Mouse (Mus musculus) liver, embryonic 12.5 days (tissue): Measurements from ENCODE around the gene Nup37. TPM values are rescaled to one million over a fixed set of nuclear protein-coding genes. Genes with fewer than 3 reads are reported as not detected.

Experiments
- ATAC-seq: fragments of 200-750 bp; cut with Nextera tagmentation; 2 replicates; pipeline ENCODE4 v1.8.0; 2017; ENCODE audit warnings: moderate number of reproducible peaks, mild to moderate bottlenecking, moderate library complexity
- H3K27ac ChIP-seq: fragments of 300-500 bp; sonication (generic); 2 replicates; pipeline ENCODE4 v1.5.1; 2016; ENCODE audit warnings: mild to moderate bottlenecking
- H3K27me3 ChIP-seq: fragments of 300-500 bp; sonication (generic); replicated peaks from 2 replicates; pipeline ENCODE4 v1.6.1; 2016; ENCODE audit warnings: mild to moderate bottlenecking, moderate library complexity
- H3K36me3 ChIP-seq: fragments of 300-500 bp; sonication (generic); 2 replicates; pipeline ENCODE4 v1.6.1; 2016; ENCODE audit warnings: mild to moderate bottlenecking, moderate library complexity
- H3K4me1 ChIP-seq: fragments of 300-500 bp; sonication (generic); 2 replicates; pipeline ENCODE4 v1.6.1; 2016
- H3K4me2 ChIP-seq: fragments of 300-500 bp; sonication (generic); 2 replicates; pipeline ENCODE4 v1.6.1; 2016; ENCODE audit warnings: mild to moderate bottlenecking, moderate library complexity
- H3K4me3 ChIP-seq: fragments of 300-500 bp; sonication (generic); 2 replicates; pipeline ENCODE4 v1.5.1; 2016; ENCODE audit warnings: mild to moderate bottlenecking, moderate library complexity
- H3K9ac ChIP-seq: fragments of 300-500 bp; sonication (generic); 2 replicates; pipeline ENCODE4 v1.6.1; 2016; ENCODE audit warnings: mild to moderate bottlenecking, moderate library complexity
- H3K9me3 ChIP-seq: fragments of 300-500 bp; sonication (generic); replicated peaks from 2 replicates; pipeline ENCODE4 v1.6.1; 2016; ENCODE audit warnings: mild to moderate bottlenecking, moderate library complexity
- WGBS: fragments of 180-500 bp; shearing (Covaris S2); methylation state at CpG from one replicate; pipeline ENCODE4 v1.1.7; 2016; ENCODE audit not compliant: insufficient replicate concordance; 5-methylcytosine and 5-hydroxymethylcytosine counted together
- polyA plus RNA-seq: library from polyadenylated mRNA; unstranded; fragments of >200 nt; fragmentation: Nextera tagmentation; extraction: Ambion mirVana; gene quantifications from 2 replicates; pipeline ENCODE4 v1.2.1, GENCODE M21; 2016

Gene Nup37
- 65.6 and 67.5 TPM in 2 replicates for polyA plus RNA-seq

DNA sequence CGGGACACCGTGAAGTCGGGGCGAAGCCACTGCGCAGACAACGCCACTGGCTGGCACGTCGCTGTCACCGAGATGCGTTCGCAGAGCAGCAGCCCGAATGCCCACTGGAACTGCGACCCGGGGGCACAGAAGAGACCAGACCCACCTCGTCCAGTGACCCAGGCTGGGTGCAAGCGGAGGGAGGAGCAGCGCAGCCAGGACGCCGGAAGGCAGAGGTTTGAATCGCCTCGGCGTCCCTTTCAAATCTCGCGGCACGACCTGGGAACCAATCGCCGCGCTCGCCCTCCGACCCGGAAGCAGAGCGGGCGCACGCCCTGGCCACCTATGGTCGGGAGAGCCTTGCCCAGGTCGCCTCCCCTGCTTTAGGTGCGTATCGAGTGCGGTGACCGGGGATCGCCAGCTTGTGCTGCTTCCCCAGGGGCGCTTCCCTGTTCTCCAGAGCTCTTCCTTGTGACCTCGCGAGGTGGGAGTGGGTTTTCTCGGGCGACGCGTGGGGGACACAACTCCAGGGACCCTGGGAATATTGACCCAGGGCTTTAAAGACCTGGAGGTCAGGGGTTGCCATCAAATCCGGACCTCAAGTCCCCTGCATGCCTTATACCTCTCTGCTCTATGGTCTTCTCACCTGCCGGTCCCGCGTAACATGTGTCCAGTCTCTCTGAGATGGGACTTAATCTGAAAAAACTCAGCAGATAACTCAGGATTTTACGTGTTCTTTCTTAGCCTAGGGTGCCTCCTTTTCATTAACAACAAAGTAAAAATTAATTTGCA, at the start of gene Nup37, which contains the start of gene Parpbp:
Nup37 (plus strand) TSS at position 286 of the 771 bp plus-strand sequence.
Parpbp (minus strand) TSS at position 235 of the 771 bp plus-strand sequence.
- Histone ChIP-seq H3K9ac (peak within 1 kb of the TSS; percentile 86), H3K4me3 (peak within 1 kb of the TSS; percentile 84), H3K27me3 (no peaks in the 10 kb centered on the region), H3K36me3 (peaks cover 50% of the 10 kb centered on the region), H3K4me1 (peaks cover 29% of the 10 kb centered on the region), H3K9me3 (no peaks in the 10 kb centered on the region), H3K4me2 (peak within 1 kb of the TSS; percentile 80), H3K27ac (peak within 1 kb of the TSS; percentile 83)
- ATAC-seq: peak; percentile 99
- WGBS: under 1% methylated on average over 53 of the region's 53 CpGs

DNA sequence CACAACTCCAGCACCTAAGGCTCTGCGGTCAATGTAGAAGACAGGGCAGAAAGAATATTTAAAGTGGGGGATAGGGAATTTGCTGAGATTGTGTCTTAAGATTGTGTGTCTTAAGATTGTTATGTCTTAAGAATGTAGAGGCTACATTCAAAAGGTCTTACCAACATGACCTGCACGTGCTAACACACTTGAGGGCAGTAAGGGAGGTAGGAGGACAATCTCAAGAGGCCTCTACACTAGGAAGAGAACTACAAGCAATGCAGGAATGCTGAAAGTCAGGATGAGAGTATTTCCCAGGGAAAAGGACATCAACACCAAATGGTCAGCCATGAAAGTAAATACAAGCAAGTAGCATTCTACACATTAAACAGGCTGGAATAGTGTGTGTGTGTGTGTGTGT, 40.6 kb upstream of the Nup37 start:
- Histone ChIP-seq H3K27ac (no peak overlapping the region), H3K9me3 (no peaks in the 10 kb centered on the region), H3K27me3 (no peaks in the 10 kb centered on the region), H3K4me2 (no peak overlapping the region), H3K4me1 (no peaks in the 10 kb centered on the region), H3K4me3 (no peak overlapping the region), H3K9ac (no peak overlapping the region), H3K36me3 (peaks cover 21% of the 10 kb centered on the region)
- WGBS: 91% methylated on average over 2 of the region's 2 CpGs
- no peak for ATAC-seq

DNA sequence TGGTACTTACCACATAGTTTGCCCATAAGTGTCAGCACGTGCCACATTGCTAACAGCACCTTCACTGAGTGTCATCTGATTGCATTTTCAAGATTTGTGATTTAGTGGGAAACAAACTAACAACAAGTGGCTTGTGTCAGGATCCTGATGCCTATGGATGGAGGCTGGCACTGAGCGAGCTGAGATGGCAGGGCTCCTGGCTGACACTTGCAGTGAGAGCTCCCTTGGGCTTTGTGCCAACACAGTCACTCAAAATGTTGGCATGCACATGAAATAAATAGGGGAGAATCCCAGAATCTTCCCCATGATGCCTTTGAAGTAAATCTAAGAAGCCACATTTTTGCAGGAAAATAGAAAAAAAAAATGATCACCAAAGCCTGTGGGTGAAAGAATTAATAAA, 33.5 kb upstream of the Nup37 start:
- H3K9me3 ChIP-seq: no peaks in the 10 kb centered on the region
- peaks cover 43% of the 10 kb centered on the region for H3K36me3 ChIP-seq
- no peak for ATAC-seq
- H3K4me3 ChIP-seq: no peak overlapping the region
- WGBS: 84% methylated on average over 2 of the region's 2 CpGs
- no peaks in the 10 kb centered on the region for H3K27me3 ChIP-seq
- H3K27ac ChIP-seq: no peak overlapping the region
- H3K9ac ChIP-seq: no peak overlapping the region
- no peaks in the 10 kb centered on the region for H3K4me1 ChIP-seq
- no peak overlapping the region for H3K4me2 ChIP-seq

DNA sequence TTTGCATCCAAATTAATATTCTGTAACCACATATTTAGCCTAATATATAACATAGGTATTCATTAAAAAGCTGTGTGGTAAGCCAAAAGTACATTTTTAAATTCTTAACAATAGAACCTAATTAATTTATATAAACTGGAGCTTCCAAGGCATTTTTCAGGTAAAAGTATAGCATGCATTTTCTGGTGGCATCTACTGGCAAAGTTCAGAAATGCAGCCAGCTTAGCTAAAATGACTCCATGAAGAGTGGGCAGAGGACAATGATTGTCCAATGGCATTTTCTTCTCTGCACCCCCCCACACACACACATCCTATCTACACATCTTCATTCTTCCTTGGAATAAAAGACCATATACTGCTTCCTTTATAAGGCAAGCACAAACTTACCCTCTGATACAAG, 27.1 kb upstream of the Nup37 start:
- H3K27ac ChIP-seq: no peak overlapping the region
- no peaks in the 10 kb centered on the region for H3K4me1 ChIP-seq
- peaks cover 52% of the 10 kb centered on the region for H3K36me3 ChIP-seq
- H3K9ac ChIP-seq: no peak overlapping the region
- no peak overlapping the region for H3K4me3 ChIP-seq
- ATAC-seq: no peak
- H3K27me3 ChIP-seq: no peaks in the 10 kb centered on the region
- H3K4me2 ChIP-seq: no peak overlapping the region
- H3K9me3 ChIP-seq: no peaks in the 10 kb centered on the region

DNA sequence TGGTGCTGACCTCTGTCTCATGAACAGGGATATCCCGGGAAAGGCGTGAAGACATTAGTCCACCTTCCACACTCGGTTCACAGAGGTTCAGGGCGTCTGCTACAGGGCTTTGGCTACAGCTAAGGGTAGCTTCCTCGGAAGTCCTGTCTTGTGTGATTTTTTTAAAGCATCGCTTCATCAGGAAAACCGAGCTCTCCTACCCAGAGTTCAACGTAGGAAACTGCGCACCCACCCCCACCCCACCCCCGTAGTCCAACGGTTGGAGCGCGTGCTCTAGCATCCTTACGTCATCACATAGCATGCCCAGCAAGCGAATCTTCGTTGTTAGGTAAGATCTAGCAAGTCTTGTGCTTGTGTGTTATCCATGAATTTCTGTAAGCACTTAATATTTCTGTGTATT, 11.2 kb upstream of the Nup37 start:
- Histone ChIP-seq H3K9ac (no peak overlapping the region), H3K27ac (no peak overlapping the region), H3K4me1 (no peaks in the 10 kb centered on the region), H3K36me3 (peaks cover 38% of the 10 kb centered on the region), H3K9me3 (no peaks in the 10 kb centered on the region), H3K27me3 (no peaks in the 10 kb centered on the region), H3K4me3 (no peak overlapping the region), H3K4me2 (no peak overlapping the region)
- ATAC-seq: no peak
- WGBS: 91% methylated on average over 16 of the region's 16 CpGs

DNA sequence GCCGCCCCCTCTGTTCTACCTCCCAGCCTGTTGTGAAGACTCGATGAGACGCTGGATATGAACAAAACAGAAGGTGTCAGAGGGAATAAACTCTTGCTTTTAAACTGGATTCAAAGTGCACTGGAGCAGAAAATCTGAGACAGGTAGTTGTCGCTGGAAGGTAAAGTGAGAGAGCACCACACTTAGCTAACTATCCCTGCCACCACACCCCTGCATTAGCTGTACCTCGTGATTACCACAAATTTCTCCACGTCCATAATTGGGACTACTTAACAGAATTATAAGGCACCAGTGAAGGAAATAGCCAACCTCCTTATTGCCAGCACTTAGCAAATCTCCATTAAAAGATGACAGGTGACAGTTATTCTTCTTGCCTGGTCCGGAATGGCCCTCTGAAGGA, 605 bp upstream of the Nup37 start:
- H3K4me1 ChIP-seq: peaks cover 29% of the 10 kb centered on the region
- H3K4me3 ChIP-seq: peak overlapping the region; percentile 84
- H3K27ac ChIP-seq: peak overlapping the region; percentile 83
- ATAC-seq: peak; percentile 36
- peak overlapping the region; percentile 86 for H3K9ac ChIP-seq
- H3K9me3 ChIP-seq: no peaks in the 10 kb centered on the region
- H3K4me2 ChIP-seq: peak overlapping the region; percentile 80
- H3K27me3 ChIP-seq: no peaks in the 10 kb centered on the region
- 17% methylated on average over 7 of the region's 7 CpGs for WGBS
- peaks cover 43% of the 10 kb centered on the region for H3K36me3 ChIP-seq

DNA sequence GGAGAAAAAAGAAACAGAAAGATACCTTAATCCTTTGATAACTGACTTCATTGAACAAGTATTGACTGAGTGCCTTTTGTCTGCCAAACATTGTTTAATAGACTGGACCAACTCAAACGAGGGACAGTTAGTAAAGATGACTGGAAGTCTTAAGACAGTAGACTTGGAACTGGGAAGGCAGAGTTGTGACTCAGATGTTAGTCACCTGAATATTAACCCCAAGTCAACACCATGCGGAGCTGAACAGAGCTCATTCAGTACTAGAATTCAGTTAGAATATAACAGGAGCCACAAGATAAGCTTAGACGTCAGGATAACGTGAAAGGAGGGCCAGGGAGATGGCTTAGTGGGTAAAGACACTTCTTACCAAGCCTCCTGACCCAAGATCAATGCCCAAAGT, 3.6 kb downstream of the Nup37 start:
- Histone ChIP-seq H3K27me3 (no peaks in the 10 kb centered on the region), H3K9ac (no peak overlapping the region), H3K4me3 (no peak overlapping the region), H3K4me1 (peaks cover 17% of the 10 kb centered on the region), H3K9me3 (no peaks in the 10 kb centered on the region), H3K4me2 (no peak overlapping the region), H3K27ac (no peak overlapping the region), H3K36me3 (peaks cover 65% of the 10 kb centered on the region)
- WGBS: 67% methylated on average over 4 of the region's 4 CpGs
- no peak for ATAC-seq

DNA sequence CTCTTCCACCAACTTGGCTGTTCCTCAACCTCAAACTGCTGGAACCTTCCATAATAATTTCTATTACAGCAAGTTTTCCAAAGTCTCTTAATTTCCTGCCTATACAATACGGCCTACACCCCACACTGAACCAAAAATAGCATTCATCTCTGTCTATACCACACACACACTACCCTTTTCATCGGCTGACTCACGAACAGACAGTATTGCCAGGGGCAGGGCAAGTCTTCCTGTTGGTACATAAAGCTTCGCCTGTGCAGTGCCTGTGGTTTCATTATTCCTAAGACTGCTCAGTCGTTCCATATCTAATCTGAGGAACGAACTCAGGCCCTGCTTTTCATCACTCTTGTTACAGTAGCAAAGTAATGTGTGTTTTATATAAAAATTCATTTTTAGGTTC, 4.9 kb downstream of the Nup37 start:
- Histone ChIP-seq H3K27ac (no peak overlapping the region), H3K36me3 (peaks cover 73% of the 10 kb centered on the region), H3K9me3 (no peaks in the 10 kb centered on the region), H3K4me3 (no peak overlapping the region), H3K4me2 (no peak overlapping the region), H3K27me3 (no peaks in the 10 kb centered on the region), H3K4me1 (peaks cover 9% of the 10 kb centered on the region), H3K9ac (no peak overlapping the region)
- no peak for ATAC-seq
- WGBS: 76% methylated on average over 6 of the region's 6 CpGs

DNA sequence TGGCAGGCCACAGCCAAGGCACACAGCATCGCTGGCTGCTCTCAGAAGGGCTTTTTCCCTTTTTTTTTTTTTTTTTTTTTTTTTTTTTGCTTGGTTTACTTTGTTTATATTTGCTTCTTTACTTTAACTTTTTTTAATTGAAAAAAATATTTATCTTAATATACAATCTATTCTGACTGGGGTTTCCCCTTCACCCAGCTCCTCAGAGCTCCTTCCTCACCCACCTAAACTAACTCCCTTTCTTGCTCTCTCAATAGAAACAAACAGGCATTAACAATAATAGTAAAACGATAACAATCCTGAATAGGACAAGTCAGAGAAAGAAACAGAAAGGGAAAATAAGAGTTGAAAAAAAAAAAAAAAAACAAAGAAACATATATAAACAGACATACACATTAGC, 15.3 kb downstream of the Nup37 start:
- Histone ChIP-seq H3K4me3 (no peak overlapping the region), H3K4me2 (no peak overlapping the region), H3K4me1 (no peaks in the 10 kb centered on the region), H3K9ac (no peak overlapping the region), H3K27me3 (no peaks in the 10 kb centered on the region), H3K9me3 (no peaks in the 10 kb centered on the region), H3K27ac (no peak overlapping the region), H3K36me3 (peaks cover 75% of the 10 kb centered on the region)
- WGBS: 90% methylated on average over 2 of the region's 2 CpGs
- no peak for ATAC-seq

DNA sequence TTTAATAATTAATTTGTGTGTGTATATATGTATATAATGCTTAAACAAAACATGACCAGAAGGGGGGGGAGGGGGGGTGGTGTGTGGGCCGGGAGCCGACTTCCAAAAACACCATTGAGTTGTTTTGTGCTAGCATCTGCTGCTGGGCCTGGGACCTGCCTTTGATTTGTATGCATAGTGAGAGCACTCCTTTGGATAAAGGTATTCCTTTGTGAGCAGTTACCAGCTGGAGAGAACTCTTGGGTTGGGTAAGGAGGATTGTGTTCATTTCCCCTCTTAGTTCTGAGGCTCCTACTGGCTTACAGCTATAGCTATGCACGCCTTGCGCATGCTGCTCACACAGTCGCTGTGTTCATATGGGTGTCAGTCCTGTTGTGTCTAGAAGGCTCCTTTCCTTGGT, 15.9 kb downstream of the Nup37 start:
- Histone ChIP-seq H3K4me3 (no peak overlapping the region), H3K4me1 (no peaks in the 10 kb centered on the region), H3K9me3 (no peaks in the 10 kb centered on the region), H3K27ac (no peak overlapping the region), H3K27me3 (no peaks in the 10 kb centered on the region), H3K4me2 (no peak overlapping the region), H3K9ac (no peak overlapping the region), H3K36me3 (peaks cover 74% of the 10 kb centered on the region)
- ATAC-seq: no peak
- 93% methylated on average over 5 of the region's 5 CpGs for WGBS

DNA sequence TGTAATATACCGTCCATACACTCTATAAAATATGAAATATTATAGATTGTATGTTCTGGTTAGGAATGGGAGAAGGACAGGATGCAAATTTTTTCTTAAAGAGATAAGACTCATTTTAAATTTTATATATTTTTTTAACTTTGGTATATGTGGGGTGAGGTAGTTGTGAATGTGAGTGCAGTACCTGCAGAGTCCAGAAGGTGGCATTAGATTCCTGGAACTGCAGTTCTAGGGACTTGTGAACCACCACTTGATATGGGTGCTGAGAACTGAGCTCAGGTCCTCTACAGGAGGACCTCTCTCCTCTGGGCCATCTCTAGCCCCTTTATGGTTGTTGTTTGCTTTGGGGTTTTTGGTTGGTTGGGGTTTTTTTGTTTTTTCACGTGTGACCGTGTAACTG, 19.4 kb downstream of the Nup37 start:
- Histone ChIP-seq H3K27ac (no peak overlapping the region), H3K4me2 (no peak overlapping the region), H3K9me3 (no peaks in the 10 kb centered on the region), H3K4me1 (no peaks in the 10 kb centered on the region), H3K36me3 (peaks cover 50% of the 10 kb centered on the region), H3K27me3 (no peaks in the 10 kb centered on the region), H3K4me3 (no peak overlapping the region), H3K9ac (no peak overlapping the region)
- 80% methylated on average over 3 of the region's 3 CpGs for WGBS
- ATAC-seq: no peak

DNA sequence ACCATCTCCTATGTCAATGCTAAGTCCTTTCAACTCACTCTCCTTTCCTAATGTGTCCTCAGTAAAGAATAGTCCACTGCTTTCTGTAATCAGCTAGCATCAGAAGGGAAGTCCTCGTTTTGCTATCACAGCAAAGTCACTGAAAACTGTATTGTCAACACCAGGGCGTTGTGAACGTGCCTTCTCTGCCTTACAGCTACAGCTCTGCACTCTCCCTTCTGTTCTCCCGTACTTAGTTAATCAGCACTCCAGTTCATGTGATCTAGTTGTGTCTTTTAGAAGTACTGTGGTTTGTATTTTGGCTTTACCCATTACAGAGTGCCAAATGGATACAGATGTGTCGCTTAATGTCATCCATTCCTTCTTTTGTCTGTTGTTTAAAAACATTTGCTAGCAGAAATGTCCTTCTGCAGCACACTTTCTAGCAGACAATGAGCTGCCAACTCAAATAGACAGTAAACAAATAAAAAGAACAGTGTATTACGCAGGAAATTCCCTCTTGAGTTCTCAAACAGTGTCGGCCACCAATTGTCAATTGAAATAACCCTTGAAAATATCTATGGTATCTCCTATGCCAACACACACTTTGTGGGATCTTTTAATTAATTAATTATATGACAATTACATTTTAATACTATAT, 20.8 kb downstream of the Nup37 start:
- Histone ChIP-seq H3K9me3 (no peaks in the 10 kb centered on the region), H3K27me3 (no peaks in the 10 kb centered on the region), H3K36me3 (peaks cover 49% of the 10 kb centered on the region), H3K4me3 (no peak overlapping the region), H3K27ac (no peak overlapping the region), H3K4me2 (no peak overlapping the region), H3K4me1 (no peaks in the 10 kb centered on the region), H3K9ac (no peak overlapping the region)
- WGBS: 70% methylated on average over 7 of the region's 7 CpGs
- ATAC-seq: no peak
